Mouse (Mus musculus) G1E (cell line): Measurements from ENCODE around the gene Btbd18.

Source experiments
- CTCF ChIP-seq: IDR thresholded peaks from 2 replicates; pipeline ENCODE4 v1.5.1; 2012; ENCODE audit warnings: low read depth, low read length, inconsistent platforms, mixed read lengths
- GATA1 ChIP-seq: IDR thresholded peaks from 2 replicates; pipeline ENCODE4 v1.6.1; 2012; ENCODE audit warnings: borderline replicate concordance, low read length, inconsistent platforms, mixed read lengths
- GATA2 ChIP-seq: IDR thresholded peaks from 2 replicates; pipeline ENCODE4 v1.6.1; 2012; ENCODE audit warnings: low read depth, low read length, inconsistent platforms, borderline replicate concordance
- POLR2AphosphoS5 ChIP-seq: IDR thresholded peaks from 2 replicates; pipeline ENCODE4 v1.6.1; 2012; ENCODE audit warnings: low read depth, low read length, inconsistent platforms; ENCODE audit not compliant: insufficient replicate concordance
- TAL1 ChIP-seq: conservative IDR thresholded peaks from 2 replicates; pipeline ENCODE4 v1.6.1; 2012; ENCODE audit warnings: low read depth, low read length, inconsistent platforms, mixed read lengths

- TF ChIP-seq CTCF (no peak), GATA2 (no peak), POLR2AphosphoS5 (no peak), TAL1 (no peak), GATA1 (no peak)
These were observed 23.8 kb downstream of the Btbd18 start for GRCm38 (mm10) chr2:84682605-84683183.
